Mouse (Mus musculus) kidney, adult 18-20 months (tissue): Measurements from ENCODE around the gene Rcn2.
"Not testable (repeated sequence)": the region's sequence is repeated elsewhere in the genome, so short reads cannot be mapped to it uniquely, and the experiment has no call there.

Experiments
- DNase-seq: peaks from one replicate; pipeline ENCODE4 v3.0.0; 2021

Rcn2 gene

GRCm38 (mm10) chr9:56041372-56042180, at the start of gene Rcn2:
TSS of gene Rcn2 (plus strand) at chr9:56041845.
- DNase-seq, result peak; percentile 97

DNA sequence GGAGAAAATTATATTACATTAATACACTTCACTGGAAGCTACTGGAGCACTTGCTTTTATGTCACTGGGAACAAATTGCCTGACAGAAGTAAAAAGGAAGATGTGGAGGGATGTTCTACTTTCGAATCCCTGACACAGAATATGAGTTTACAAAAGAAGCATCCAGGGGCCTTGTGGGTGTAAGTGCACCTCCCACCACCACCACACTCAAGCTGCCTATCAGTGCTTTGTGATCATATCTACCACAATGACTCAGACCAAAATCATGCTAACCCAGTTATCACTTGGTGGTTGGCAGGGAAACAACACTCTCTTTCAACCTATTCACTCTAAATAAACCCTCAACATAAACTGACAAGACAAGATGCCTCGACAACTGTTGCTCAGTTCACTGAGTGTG, 37.0 kb upstream of the Rcn2 start:
- not testable (repeated sequence) for DNase-seq

DNA sequence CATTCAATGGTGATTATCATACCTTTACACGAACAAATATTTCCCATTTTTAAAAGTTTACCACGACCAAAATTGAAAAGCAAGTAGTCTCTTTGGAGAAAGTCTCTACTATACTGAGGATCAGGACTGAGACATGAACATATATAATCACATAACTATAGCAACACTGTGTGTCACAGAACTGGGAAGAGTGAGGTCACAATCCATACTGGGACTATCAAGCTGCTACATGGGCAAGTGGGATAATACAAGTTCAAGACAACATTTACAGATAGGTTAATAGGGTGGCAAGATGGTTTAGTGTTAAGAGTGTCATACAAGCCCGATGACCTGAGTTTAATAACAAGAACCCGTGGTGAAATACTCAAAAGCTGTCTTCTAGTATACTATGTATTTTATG, 31.2 kb upstream of the Rcn2 start, which contains the start of gene 4930563M21Rik:
4930563M21Rik (minus strand) TSS at position 101 of the 400 bp plus-strand sequence.
- DNase-seq, result no peak

DNA sequence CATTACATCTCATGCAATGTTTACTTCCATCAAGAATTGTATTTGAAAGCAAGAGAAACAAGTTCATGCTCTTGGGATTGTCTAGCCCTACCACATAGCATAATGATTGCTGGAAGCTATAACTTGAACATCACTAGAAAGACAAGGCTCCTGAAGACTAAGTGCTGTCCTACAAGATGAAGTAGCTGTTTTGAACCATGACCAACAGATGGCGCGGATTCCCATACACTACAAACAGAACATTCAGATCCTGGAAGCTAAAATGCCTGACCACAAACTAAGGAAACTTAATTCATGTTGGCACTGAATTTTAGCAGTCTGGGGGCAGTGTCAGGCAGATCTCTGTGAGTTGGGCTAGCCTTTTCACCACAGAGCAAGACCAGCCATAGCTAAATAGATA, 16.9 kb upstream of the Rcn2 start:
- no peak for DNase-seq

DNA sequence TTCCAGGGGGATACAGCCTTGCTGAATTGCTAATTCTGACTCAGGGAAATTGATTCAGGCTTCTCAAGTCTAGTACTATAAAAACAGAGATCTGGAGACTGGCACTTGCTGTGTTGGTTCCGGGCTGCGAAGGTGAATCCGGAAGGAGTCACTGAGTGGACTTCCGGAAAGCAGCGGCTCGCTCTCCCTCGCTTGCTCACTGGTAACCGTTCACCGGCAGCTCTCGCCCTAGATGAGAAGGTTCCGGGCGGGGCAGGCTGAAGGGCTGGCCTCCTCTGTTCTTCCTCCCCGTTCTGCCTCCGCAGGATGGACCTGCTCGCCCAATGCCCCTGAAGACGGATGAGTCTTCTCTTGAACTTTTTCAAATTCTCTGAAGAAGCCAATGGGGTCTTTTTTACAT, 14.4 kb upstream of the Rcn2 start:
- DNase-seq, result no peak

- DNase-seq, result no peak
Observed at GRCm38 (mm10) chr9:56032219-56032618, 9.4 kb upstream of the Rcn2 start.

- no peak for DNase-seq
Observed at GRCm38 (mm10) chr9:56042181-56042621, 556 bp downstream of the Rcn2 start.

DNA sequence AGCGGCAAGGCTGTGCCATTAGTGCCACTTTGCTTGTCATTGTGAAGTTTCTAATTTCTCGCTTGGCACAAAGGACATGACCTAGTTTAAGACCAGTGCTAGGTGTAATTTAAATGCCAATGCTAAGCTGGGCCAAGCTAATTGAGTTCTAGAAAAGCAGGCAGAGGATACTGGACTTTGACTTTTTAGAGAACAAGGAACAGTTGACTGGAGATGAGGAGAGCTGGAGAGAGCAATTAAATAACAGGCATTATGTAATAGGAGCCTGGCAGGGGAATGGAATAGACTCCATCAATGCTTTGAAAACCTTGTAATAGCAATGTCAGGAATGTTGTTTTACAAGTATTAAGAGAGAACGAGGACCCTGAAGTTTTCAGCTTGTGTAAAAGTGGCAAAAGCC, 12.2 kb downstream of the Rcn2 start:
- peak; percentile 15 for DNase-seq

- no peak for DNase-seq
Observed at GRCm38 (mm10) chr9:56056147-56056546, 14.5 kb downstream of the Rcn2 start.

- no peak for DNase-seq
Observed at GRCm38 (mm10) chr9:56062336-56062735, 20.7 kb downstream of the Rcn2 start.

DNA sequence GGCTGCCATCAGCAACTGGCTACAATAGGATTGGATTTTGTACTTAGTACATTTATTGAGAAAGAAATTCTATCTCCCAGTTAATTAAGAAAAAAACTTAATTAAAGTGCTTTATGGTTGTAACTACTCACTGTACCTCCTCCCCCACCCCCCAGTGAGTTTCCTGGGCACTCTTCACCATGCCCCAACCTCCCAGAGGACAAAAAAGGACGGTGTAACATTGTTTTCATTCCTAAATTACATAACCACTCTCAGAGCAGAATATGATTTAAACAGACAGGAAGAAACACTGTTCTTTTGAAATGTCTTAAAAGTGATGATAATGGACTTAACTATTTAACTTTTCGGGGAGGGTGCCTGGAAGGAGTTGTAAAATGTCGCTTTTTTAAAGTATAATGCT, 23.4 kb downstream of the Rcn2 start:
- no peak for DNase-seq

DNA sequence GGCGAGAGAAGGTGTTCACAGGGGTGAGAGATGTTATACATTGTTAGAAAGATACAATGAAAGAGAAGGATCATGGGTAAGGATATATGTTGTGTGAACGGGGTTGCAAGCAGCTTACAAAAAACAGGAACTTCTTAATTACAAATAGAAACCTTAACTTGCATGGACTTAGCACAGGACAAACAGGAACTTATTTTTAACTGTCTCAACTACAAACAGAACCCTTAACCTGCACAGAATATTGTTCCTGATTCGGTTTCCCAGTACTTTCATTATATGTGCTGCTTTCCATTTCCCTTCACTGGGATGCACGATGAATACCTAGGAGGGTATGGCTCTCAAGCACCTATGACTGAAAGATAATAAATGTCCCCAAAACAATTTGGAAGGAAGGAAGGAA, 26.3 kb downstream of the Rcn2 start:
- no peak for DNase-seq

GRCm38 (mm10) chr9:56068630-56069029, 27.0 kb downstream of the Rcn2 start:
- no peak for DNase-seq

DNA sequence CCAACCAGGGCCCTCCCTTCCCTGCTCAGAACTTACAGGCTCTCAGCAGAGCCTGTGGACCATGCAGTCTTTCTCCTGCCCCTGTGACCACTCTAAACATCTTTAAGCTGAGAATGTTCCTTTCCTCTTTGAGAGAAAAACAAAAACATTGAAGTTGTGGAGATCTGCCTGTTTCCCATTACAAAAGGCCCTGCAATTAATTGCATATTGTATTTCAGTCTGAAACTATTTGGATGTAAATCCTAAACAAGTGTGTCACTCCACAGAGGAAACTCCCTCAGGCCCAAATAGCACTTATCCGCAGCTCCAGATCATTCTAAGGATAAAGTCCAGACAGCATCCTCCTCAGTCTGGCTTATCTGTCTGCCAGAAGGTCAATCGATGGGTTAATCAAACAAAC, 31.2 kb downstream of the Rcn2 start:
- no peak for DNase-seq

GRCm38 (mm10) chr9:56074863-56075262, 33.2 kb downstream of the Rcn2 start:
- DNase-seq, result no peak

DNA sequence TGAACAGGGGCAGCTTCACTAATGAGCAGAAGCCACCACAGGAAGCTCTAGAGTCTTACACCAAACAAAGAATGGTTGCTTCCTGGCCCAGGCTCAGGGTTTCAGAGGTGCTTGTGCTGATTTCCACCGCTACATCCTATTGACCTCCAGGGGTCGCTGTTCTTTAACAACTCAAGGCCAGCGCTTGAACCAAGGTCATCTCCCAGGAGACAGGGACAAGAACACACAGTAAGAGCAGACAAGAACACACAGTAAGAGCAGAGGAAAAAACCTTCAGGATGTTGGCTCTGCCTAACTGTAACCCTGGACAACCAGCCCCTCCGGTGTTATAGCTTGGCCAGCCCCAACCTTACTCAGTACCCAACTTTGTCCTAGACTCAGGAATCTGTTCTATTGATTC, 33.6 kb downstream of the Rcn2 start:
- peak; percentile 50 for DNase-seq

DNA sequence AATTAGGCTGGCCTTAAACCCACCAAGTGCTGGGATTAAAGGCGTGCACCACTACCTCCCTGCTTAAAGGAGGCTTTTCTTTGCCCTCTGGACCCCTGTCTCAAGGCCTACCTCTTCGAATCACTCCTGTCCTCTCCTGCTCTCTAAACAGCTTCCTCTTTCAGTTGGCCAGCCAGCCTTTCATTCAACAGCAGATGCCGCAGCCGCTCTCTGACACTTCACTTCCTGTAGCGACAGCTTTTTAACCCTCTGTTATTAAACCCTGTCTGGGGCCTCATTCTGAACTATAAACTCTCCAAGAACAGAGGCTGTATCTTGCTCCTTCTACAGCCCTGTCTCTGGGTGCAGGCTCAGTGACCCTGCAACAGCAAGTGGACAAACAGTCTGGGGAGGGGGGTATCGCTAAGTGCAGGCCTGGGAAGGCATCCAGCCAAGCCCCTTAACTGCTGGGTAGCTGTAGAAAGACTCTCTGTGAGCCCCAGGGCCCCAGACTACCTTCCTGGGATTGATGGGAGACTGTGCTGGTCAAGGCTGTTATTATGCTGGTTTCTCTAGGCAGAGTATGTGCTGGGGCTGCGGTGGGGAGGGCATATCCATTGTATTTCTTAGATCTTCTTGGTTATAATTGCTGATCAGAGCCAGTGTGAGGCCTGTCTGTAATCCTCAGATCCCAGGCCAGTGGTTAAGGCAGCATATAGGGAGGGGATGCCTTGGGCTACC, 34.4 kb downstream of the Rcn2 start:
- peak; percentile 25 for DNase-seq

- DNase-seq, result no peak
Observed at GRCm38 (mm10) chr9:56079587-56079986, 37.9 kb downstream of the Rcn2 start.

DNA sequence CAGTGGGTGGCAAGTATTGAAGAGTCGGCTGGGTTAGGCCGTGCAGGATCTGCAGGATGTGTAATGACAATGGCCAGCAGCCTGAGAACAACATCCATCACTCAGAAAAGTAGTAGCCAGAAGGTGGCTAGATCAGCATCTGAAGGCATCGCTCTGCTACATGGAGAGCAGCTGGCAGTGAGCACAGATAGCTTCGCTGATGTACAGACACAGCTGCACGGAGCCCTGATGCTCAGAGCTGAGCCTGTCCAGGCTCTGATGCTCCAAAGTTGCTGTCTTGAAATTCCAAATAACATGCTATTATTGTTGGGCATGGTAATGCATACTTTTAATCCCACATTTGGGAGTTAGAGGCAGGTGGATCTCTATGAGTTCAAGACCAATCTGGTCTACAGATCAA, 44.9 kb downstream of the Rcn2 start:
- DNase-seq, result no peak

- peak; percentile 51 for DNase-seq
Observed at GRCm38 (mm10) chr9:56089778-56090520, 48.3 kb downstream of the Rcn2 start, which contains the start of gene Pstpip1. TSS of gene Pstpip1 (plus strand) at chr9:56089962.

- no peak for DNase-seq
Observed at GRCm38 (mm10) chr9:56090546-56091225, 49.0 kb downstream of the Rcn2 start.

DNA sequence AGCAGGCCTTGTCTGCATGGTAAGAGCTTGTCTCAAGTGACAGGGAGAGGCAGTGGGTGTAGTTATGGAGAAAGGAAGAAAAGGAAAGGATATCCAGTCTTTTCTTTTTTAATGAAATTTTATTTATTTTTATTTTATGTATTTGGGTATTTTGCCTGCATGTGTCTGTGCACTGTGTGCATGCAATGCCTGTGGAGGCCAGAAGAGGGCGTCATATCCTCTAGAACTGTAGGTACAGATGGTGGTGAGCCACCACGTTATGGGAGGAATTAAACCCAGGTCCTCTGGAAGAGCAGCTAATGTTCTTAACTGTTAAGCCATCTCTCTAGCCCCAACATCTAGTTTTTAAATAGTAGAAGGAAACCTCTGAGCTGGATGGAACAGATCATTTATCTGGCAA, 50.5 kb downstream of the Rcn2 start:
- DNase-seq, result no peak
